Mouse (Mus musculus): ENCODE data around the gene Ccl1. TPM values are rescaled to one million over a fixed set of nuclear protein-coding genes. Genes with fewer than 3 reads are reported as not detected.
A peak's percentile ranks its signal among the peaks of the same experiment; 100 is the strongest.

The Ccl1 gene
- polyA plus RNA-seq, 1 experiment from 2014 or later = not detected

DNA sequence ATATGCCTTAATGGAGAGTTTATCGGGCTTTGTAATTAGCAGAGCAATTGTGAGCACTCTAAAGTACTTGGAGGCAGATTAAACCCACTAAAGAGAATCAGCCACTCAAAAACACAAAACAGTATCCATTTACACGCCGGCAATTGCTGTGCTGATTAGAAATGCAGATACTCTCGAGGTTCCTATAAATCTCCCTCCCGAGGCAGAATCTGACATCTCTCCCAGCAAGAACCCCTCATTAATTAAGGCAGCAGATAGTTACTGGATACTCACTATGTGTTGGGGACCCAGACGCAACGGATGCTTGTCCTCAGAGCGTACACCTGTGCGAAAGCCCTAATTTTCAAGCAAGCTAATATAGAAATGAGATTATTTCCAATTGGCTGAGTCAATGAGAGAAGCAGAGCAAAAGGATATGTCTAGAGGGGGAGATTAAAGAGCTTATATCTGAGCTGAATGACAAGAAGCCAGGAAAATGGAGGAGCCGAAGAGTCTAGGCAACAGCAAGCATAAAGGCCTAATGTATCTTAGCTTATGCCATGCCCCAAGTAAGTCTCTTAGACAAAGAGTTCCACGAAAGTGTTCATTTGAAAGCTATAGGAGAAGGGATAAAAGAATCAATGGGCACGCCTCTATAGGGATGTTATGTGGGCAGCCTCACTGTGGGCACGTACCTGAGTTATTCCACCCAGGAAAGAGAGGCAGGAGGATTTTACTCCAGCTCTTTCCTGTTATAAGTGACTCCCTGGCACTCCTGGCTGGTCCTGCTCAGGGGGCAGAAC is 115.5 kb downstream of the Ccl1 start:
- ATAC-seq (ENCODE audit: low FRiP score, low TSS enrichment) = no peak
- H3K9ac ChIP-seq (ENCODE audit: low read depth, low read length) = no peak overlapping the region
- no peak overlapping the region for H3K27ac ChIP-seq (ENCODE audit: low read depth, low read length)
- no peaks in the 10 kb centered on the region for H3K27me3 ChIP-seq (ENCODE audit: control insufficient read depth, insufficient read depth, low read length)
- no peaks in the 10 kb centered on the region for H3K4me1 ChIP-seq (ENCODE audit: control insufficient read depth, insufficient read depth, low read length)
- no peak overlapping the region for H3K4me2 ChIP-seq (replicated peaks; ENCODE audit: low read depth, low read length)
- 56% methylated on average over 13 of the region's 13 CpGs for WGBS
- no peaks in the 10 kb centered on the region for H3K36me3 ChIP-seq (ENCODE audit: control insufficient read depth, insufficient read depth, low read length)
- H3K4me3 ChIP-seq (ENCODE audit: low read length) = no peak overlapping the region
- H3K9me3 ChIP-seq (ENCODE audit: control insufficient read depth, low read length) = no peaks in the 10 kb centered on the region

DNA sequence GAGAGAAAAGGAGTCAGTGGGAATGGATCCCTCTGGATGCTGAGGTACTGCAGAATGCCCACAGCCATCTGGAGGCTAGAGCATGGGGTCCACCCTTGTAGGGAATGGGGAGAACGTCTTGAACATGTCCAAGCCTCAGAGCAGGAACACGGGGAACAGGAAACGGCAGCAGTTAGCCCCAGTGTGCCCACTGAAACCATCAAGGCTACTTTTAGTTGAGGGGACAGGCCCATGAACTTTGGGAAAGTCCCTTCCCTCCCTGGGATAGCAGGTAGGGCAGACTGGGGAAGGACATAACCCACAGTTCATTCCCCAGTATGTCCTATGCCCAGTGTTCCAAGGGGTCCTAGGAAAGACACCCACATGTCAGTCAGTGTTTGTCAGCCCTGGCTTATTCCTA is 119.8 kb downstream of the Ccl1 start:
- H3K4me2 ChIP-seq (replicated peaks; ENCODE audit: low read depth, low read length) = no peak overlapping the region
- H3K9ac ChIP-seq (ENCODE audit: low read depth, low read length) = no peak overlapping the region
- H3K27ac ChIP-seq (ENCODE audit: low read depth, low read length) = no peak overlapping the region
- no peaks in the 10 kb centered on the region for H3K27me3 ChIP-seq (ENCODE audit: control insufficient read depth, insufficient read depth, low read length)
- H3K4me3 ChIP-seq (ENCODE audit: low read length) = no peak overlapping the region
- H3K9me3 ChIP-seq (ENCODE audit: control insufficient read depth, low read length) = no peaks in the 10 kb centered on the region
- ATAC-seq (ENCODE audit: low FRiP score, low TSS enrichment) = no peak
- WGBS = 84% methylated on average over 3 of the region's 3 CpGs
- H3K36me3 ChIP-seq (ENCODE audit: control insufficient read depth, insufficient read depth, low read length) = no peaks in the 10 kb centered on the region
- H3K4me1 ChIP-seq (ENCODE audit: control insufficient read depth, insufficient read depth, low read length) = no peaks in the 10 kb centered on the region

GRCm38 (mm10) chr11:82183281-82183935 is 122.1 kb downstream of the Ccl1 start:
- Histone ChIP-seq H3K27me3 (ENCODE audit: control insufficient read depth, insufficient read depth, low read length) (no peaks in the 10 kb centered on the region), H3K27ac (ENCODE audit: low read depth, low read length) (no peak overlapping the region), H3K4me2 (replicated peaks; ENCODE audit: low read depth, low read length) (no peak overlapping the region), H3K9me3 (ENCODE audit: control insufficient read depth, low read length) (no peaks in the 10 kb centered on the region), H3K4me1 (ENCODE audit: control insufficient read depth, insufficient read depth, low read length) (no peaks in the 10 kb centered on the region), H3K36me3 (ENCODE audit: control insufficient read depth, insufficient read depth, low read length) (no peaks in the 10 kb centered on the region), H3K9ac (ENCODE audit: low read depth, low read length) (no peak overlapping the region), H3K4me3 (ENCODE audit: low read length) (no peak overlapping the region)
- ATAC-seq (ENCODE audit: low FRiP score, low TSS enrichment) = no peak
- 57% methylated on average over 6 of the region's 6 CpGs for WGBS

GRCm38 (mm10) chr11:82182401-82182800 is 123.1 kb downstream of the Ccl1 start:
- Histone ChIP-seq H3K36me3 (ENCODE audit: control insufficient read depth, insufficient read depth, low read length) (no peaks in the 10 kb centered on the region), H3K4me3 (ENCODE audit: low read length) (no peak overlapping the region), H3K9me3 (ENCODE audit: control insufficient read depth, low read length) (no peaks in the 10 kb centered on the region), H3K27me3 (ENCODE audit: control insufficient read depth, insufficient read depth, low read length) (no peaks in the 10 kb centered on the region), H3K4me2 (replicated peaks; ENCODE audit: low read depth, low read length) (no peak overlapping the region), H3K9ac (ENCODE audit: low read depth, low read length) (no peak overlapping the region), H3K4me1 (ENCODE audit: control insufficient read depth, insufficient read depth, low read length) (no peaks in the 10 kb centered on the region), H3K27ac (ENCODE audit: low read depth, low read length) (no peak overlapping the region)
- WGBS = 88% methylated on average over 6 of the region's 6 CpGs
- ATAC-seq (ENCODE audit: low FRiP score, low TSS enrichment) = no peak

DNA sequence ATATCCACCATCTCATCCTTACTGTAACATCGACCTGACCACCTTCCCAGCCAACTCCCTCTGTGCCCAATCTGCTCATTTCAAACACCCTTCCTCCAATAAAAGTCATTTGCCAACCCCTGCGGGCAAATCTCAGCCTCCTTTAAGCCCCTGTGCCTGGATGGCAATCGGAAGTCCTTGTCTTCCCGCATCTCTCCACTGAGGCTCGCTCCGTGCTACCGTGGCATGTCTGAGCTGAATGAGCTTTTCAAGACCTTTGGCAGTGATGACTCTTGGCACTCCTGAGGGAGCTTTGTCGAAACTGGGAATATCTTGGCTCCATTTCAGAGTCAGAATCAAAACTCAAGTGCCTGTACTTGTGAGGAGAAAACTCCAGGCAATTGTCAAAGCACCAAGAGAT is 124.2 kb downstream of the Ccl1 start:
- H3K4me2 ChIP-seq (replicated peaks; ENCODE audit: low read depth, low read length) = no peak overlapping the region
- H3K9ac ChIP-seq (ENCODE audit: low read depth, low read length) = no peak overlapping the region
- H3K36me3 ChIP-seq (ENCODE audit: control insufficient read depth, insufficient read depth, low read length) = no peaks in the 10 kb centered on the region
- H3K4me3 ChIP-seq (ENCODE audit: low read length) = no peak overlapping the region
- H3K27ac ChIP-seq (ENCODE audit: low read depth, low read length) = no peak overlapping the region
- 86% methylated on average over 8 of the region's 8 CpGs for WGBS
- ATAC-seq (ENCODE audit: low FRiP score, low TSS enrichment) = no peak
- H3K4me1 ChIP-seq (ENCODE audit: control insufficient read depth, insufficient read depth, low read length) = no peaks in the 10 kb centered on the region
- no peaks in the 10 kb centered on the region for H3K9me3 ChIP-seq (ENCODE audit: control insufficient read depth, low read length)
- H3K27me3 ChIP-seq (ENCODE audit: control insufficient read depth, insufficient read depth, low read length) = no peaks in the 10 kb centered on the region

DNA sequence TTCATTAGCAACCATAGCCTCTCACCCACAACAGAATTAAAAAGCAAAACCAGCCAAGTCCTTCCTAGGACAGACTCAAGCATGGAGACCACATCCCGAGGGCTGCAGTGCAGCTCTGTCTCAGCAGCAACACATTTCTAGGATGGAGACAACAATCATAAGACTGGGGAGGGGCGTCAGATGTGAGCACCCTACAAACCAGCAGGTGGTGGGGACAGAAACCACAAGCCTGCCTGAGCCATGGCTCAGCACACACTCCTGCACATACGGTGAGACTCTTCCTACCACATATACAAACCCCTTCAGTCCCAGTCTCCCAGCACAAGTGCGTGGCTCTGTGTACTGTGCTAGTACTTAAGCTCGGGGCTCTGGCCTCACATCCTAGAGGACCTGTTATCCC is 127.3 kb downstream of the Ccl1 start:
- no peak overlapping the region for H3K9ac ChIP-seq (ENCODE audit: low read depth, low read length)
- no peak overlapping the region for H3K4me2 ChIP-seq (replicated peaks; ENCODE audit: low read depth, low read length)
- H3K4me3 ChIP-seq (ENCODE audit: low read length) = no peak overlapping the region
- H3K9me3 ChIP-seq (ENCODE audit: control insufficient read depth, low read length) = no peaks in the 10 kb centered on the region
- no peaks in the 10 kb centered on the region for H3K36me3 ChIP-seq (ENCODE audit: control insufficient read depth, insufficient read depth, low read length)
- no peaks in the 10 kb centered on the region for H3K27me3 ChIP-seq (ENCODE audit: control insufficient read depth, insufficient read depth, low read length)
- no peak for ATAC-seq (ENCODE audit: low FRiP score, low TSS enrichment)
- WGBS = 76% methylated on average over 5 of the region's 5 CpGs
- H3K4me1 ChIP-seq (ENCODE audit: control insufficient read depth, insufficient read depth, low read length) = no peaks in the 10 kb centered on the region
- no peak overlapping the region for H3K27ac ChIP-seq (ENCODE audit: low read depth, low read length)

DNA sequence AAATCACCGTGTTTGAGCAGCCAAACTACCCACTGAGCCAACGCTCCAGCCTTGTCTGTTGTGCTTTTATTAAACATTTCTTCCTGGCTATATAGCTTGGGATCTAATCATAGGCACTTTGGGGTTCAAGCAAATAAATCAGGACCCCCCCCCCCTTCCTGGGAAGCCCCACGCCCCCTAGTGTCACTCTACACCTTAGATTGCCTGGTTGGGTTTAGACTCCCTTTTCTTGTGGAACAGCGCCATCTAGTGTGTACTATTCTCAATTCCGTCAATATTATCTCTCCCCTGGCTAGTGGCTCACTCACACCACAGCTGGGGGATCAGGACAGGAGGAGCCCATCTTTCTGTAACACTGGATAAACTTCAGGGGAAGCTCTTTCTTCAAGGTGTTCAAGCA is 127.8 kb downstream of the Ccl1 start:
- Histone ChIP-seq H3K36me3 (ENCODE audit: control insufficient read depth, insufficient read depth, low read length) (no peaks in the 10 kb centered on the region), H3K27ac (ENCODE audit: low read depth, low read length) (no peak overlapping the region), H3K4me3 (ENCODE audit: low read length) (no peak overlapping the region), H3K27me3 (ENCODE audit: control insufficient read depth, insufficient read depth, low read length) (no peaks in the 10 kb centered on the region), H3K9ac (ENCODE audit: low read depth, low read length) (no peak overlapping the region), H3K4me1 (ENCODE audit: control insufficient read depth, insufficient read depth, low read length) (no peaks in the 10 kb centered on the region), H3K4me2 (replicated peaks; ENCODE audit: low read depth, low read length) (no peak overlapping the region), H3K9me3 (ENCODE audit: control insufficient read depth, low read length) (no peaks in the 10 kb centered on the region)
- ATAC-seq (ENCODE audit: low FRiP score, low TSS enrichment) = no peak
- WGBS = 30% methylated on average over 5 of the region's 5 CpGs

DNA sequence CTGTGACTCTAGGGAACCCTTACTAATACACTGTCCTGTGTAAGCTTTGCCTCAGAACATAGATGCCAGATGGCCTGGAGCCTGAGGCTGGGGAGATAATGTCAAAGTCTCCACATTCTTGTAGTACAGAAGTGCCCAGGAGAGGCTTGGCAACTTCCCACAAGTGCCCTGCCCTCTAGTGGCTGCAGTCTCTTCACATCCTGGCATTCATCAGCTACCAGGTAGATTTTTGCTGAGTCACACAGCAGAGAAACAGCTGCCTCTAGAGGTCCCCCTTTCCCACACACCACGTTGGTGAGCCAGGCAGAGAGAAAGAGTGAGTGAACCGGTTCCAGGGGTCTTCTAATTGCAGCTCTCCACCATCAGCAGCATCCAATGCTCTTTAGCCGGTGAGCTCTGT is 130.7 kb downstream of the Ccl1 start:
- Histone ChIP-seq H3K4me2 (replicated peaks; ENCODE audit: low read depth, low read length) (no peak overlapping the region), H3K9ac (ENCODE audit: low read depth, low read length) (no peak overlapping the region), H3K4me1 (ENCODE audit: control insufficient read depth, insufficient read depth, low read length) (no peaks in the 10 kb centered on the region), H3K9me3 (ENCODE audit: control insufficient read depth, low read length) (no peaks in the 10 kb centered on the region), H3K27me3 (ENCODE audit: control insufficient read depth, insufficient read depth, low read length) (no peaks in the 10 kb centered on the region), H3K36me3 (ENCODE audit: control insufficient read depth, insufficient read depth, low read length) (no peaks in the 10 kb centered on the region), H3K4me3 (ENCODE audit: low read length) (no peak overlapping the region), H3K27ac (ENCODE audit: low read depth, low read length) (no peak overlapping the region)
- ATAC-seq (ENCODE audit: low FRiP score, low TSS enrichment) = 0 out of 2 replicates have a peak, but pooled peaks have one; percentile 28
- 22% methylated on average over 3 of the region's 3 CpGs for WGBS

DNA sequence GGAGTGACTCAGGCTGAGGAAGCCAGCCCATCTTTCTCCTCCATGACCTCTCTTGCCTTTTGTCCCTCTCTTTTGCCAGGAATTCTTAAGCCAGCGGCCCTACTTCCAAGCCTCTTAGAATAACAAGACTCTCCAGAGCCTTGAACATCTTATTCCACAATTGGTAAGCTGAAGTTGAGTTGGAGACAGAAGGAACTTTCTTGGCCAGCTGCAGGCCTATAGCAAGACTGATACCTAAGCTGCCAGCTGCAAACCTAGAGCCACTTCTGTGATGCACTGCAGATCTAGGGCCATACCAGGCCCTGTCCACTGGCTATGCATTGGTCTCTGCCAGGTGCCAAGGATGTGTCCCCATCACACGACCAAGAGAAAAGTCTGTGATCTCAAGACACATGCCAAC is 132.0 kb downstream of the Ccl1 start:
- Histone ChIP-seq H3K9ac (ENCODE audit: low read depth, low read length) (no peak overlapping the region), H3K36me3 (ENCODE audit: control insufficient read depth, insufficient read depth, low read length) (no peaks in the 10 kb centered on the region), H3K27ac (ENCODE audit: low read depth, low read length) (no peak overlapping the region), H3K4me1 (ENCODE audit: control insufficient read depth, insufficient read depth, low read length) (no peaks in the 10 kb centered on the region), H3K4me2 (replicated peaks; ENCODE audit: low read depth, low read length) (no peak overlapping the region), H3K4me3 (ENCODE audit: low read length) (no peak overlapping the region), H3K9me3 (ENCODE audit: control insufficient read depth, low read length) (no peaks in the 10 kb centered on the region), H3K27me3 (ENCODE audit: control insufficient read depth, insufficient read depth, low read length) (no peaks in the 10 kb centered on the region)
- no peak for ATAC-seq (ENCODE audit: low FRiP score, low TSS enrichment)
- 85% methylated on average over 2 of the region's 2 CpGs for WGBS
